Mouse (Mus musculus): ENCODE measurements around the gene Irf9. TPM values are rescaled to one million over a fixed set of nuclear protein-coding genes. Genes with fewer than 3 reads are reported as not detected.
A peak's percentile ranks its signal among the peaks of the same experiment; 100 is the strongest.

Gene Irf9
- polyA plus RNA-seq, 1 experiment from 2014 or later, result 46.9 TPM

DNA sequence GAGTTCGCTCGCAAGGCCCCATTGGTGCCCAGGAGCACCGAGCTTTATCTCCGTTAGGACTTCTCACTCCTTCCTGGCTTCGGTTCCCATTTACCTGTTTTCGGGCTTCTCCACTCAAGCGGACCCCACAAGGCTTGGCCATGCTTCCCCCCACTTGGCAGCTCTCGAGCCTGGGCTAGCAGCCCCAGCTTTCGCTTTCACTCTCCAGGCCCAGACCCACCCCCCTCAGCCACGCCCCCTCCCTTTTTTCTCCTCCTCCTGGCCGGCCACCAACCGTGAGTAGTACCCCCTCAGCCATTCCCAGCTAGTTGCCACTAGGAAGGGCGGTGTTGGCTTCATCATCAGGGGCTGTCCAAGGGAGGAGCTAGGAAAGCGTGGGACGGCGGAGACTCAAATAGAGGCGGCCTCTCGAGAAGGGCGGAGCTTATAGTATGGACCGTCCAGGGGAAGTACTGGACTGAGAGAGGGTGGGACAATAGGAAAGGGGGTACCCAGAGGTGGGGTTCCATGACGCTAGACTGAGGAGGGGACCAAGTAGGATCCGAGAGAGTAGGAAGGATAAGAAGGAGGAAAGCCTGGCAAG is 12.5 kb upstream of the Irf9 start, which contains the start of gene Psme2:
Gene Psme2, minus strand, starts transcription at position 366 of the 583 bp plus-strand sequence.
- Histone ChIP-seq H3K9ac (ENCODE audit: low read depth, low read length) (peak within 1 kb of the TSS; percentile 86), H3K4me3 (ENCODE audit: low read depth, low read length) (peak within 1 kb of the TSS; percentile 94), H3K27ac (ENCODE audit: low read depth, low read length) (peak within 1 kb of the TSS; percentile 90), H3K4me2 (replicated peaks; ENCODE audit: low read depth) (peak within 1 kb of the TSS; percentile 90), H3K36me3 (ENCODE audit: control insufficient read depth, insufficient read depth) (peaks cover 39% of the 10 kb centered on the region), H3K4me1 (replicated peaks; ENCODE audit: control insufficient read depth, insufficient read depth, low read length) (peaks cover 6% of the 10 kb centered on the region; the same call in 1 of the 2 replicates), H3K9me3 (ENCODE audit: control insufficient read depth) (no peaks in the 10 kb centered on the region), H3K27me3 (replicated peaks; ENCODE audit: control insufficient read depth, insufficient read depth, low read length) (no peaks in the 10 kb centered on the region)
- TF ChIP-seq CTCF (IDR thresholded peaks at IDR 0.05; ENCODE audit: low read depth), result 0 out of 2 replicates have a peak, but pooled peaks have one; percentile 4
- peak; percentile 91 for ATAC-seq
- WGBS, result under 1% methylated on average over 22 of the region's 22 CpGs

DNA sequence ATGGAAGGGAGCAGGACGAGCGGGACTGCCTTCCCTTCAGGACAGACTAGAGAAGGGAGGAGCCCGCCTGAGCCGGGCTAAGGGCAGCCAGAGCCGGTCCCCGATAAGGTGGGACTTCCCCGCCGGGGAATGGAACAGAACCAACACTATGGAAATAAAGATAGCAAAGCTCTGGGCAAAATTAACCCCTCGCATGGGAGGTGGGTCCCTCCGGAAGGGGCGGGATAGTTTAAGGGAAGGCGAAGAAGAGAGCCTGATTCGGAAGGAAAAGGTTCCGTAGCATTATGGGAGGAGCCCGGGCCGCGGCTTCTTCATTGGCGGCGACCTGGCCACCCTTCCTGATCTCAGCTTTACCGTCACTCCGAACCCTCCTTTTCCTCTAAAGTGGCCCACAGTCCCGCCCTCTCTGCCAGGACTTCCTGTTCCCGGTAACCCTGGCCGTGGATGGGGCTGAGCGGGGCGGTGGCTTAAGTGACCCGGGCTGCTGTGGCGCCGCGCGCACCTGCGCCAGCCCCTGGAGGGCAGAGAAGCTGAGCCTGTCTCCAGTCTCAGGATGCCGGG is 12.0 kb upstream of the Irf9 start, which contains the start of gene Rnf31:
Gene Rnf31, plus strand, starts transcription at position 378 of the 561 bp plus-strand sequence.
- Histone ChIP-seq H3K27ac (ENCODE audit: low read depth, low read length) (peak within 1 kb of the TSS; percentile 90), H3K4me2 (replicated peaks; ENCODE audit: low read depth) (peak within 1 kb of the TSS; percentile 90), H3K4me1 (replicated peaks; ENCODE audit: control insufficient read depth, insufficient read depth, low read length) (peaks cover 6% of the 10 kb centered on the region; the same call in 1 of the 2 replicates), H3K36me3 (ENCODE audit: control insufficient read depth, insufficient read depth) (peaks cover 45% of the 10 kb centered on the region), H3K27me3 (replicated peaks; ENCODE audit: control insufficient read depth, insufficient read depth, low read length) (no peaks in the 10 kb centered on the region), H3K9me3 (ENCODE audit: control insufficient read depth) (no peaks in the 10 kb centered on the region), H3K4me3 (ENCODE audit: low read depth, low read length) (peak within 1 kb of the TSS; percentile 94), H3K9ac (ENCODE audit: low read depth, low read length) (peak within 1 kb of the TSS; percentile 86)
- under 1% methylated on average over 33 of the region's 33 CpGs for WGBS
- TF ChIP-seq CTCF (IDR thresholded peaks at IDR 0.05; ENCODE audit: low read depth), result no peak
- peak; percentile 90 for ATAC-seq

DNA sequence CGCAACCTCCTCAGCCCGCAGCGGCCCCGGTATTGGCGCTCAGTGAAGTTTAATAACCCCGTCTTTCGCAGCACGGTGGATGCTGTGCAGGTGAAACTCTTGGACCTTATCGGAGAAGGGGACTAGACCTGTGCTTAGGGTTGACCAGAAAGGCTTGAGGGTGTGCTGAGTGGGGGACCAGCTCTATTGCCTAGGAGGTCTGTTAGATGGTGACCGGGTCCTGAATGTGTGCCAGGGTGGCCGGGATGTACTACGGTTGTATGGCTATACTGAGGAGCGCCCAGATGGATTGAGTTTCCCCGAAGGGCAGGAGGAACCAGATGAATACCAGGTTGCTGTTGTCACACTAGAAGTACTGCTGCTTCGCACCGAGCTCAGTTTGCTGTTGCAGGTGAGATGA is 11.1 kb upstream of the Irf9 start:
- H3K9ac ChIP-seq (ENCODE audit: low read depth, low read length), result peak overlapping the region; percentile 86
- H3K4me1 ChIP-seq (replicated peaks; ENCODE audit: control insufficient read depth, insufficient read depth, low read length), result peaks cover 6% of the 10 kb centered on the region; the same call in 1 of the 2 replicates
- 2% methylated on average over 16 of the region's 16 CpGs for WGBS
- peaks cover 47% of the 10 kb centered on the region for H3K36me3 ChIP-seq (ENCODE audit: control insufficient read depth, insufficient read depth)
- peak overlapping the region; percentile 90 for H3K27ac ChIP-seq (ENCODE audit: low read depth, low read length)
- peak overlapping the region; percentile 94 for H3K4me3 ChIP-seq (ENCODE audit: low read depth, low read length)
- no peaks in the 10 kb centered on the region for H3K9me3 ChIP-seq (ENCODE audit: control insufficient read depth)
- no peak for TF ChIP-seq CTCF (IDR thresholded peaks at IDR 0.05; ENCODE audit: low read depth)
- peak overlapping the region; percentile 90 for H3K4me2 ChIP-seq (replicated peaks; ENCODE audit: low read depth)
- H3K27me3 ChIP-seq (replicated peaks; ENCODE audit: control insufficient read depth, insufficient read depth, low read length), result no peaks in the 10 kb centered on the region
- ATAC-seq, result no peak

GRCm38 (mm10) chr14:55596036-55596690 is 7.2 kb upstream of the Irf9 start:
- 0 out of 2 replicates have a peak overlapping the region, but pooled peaks have one; percentile 21 for H3K27ac ChIP-seq (ENCODE audit: low read depth, low read length)
- H3K4me2 ChIP-seq (replicated peaks; ENCODE audit: low read depth), result no peak overlapping the region
- no peak overlapping the region for H3K4me3 ChIP-seq (ENCODE audit: low read depth, low read length)
- ATAC-seq, result no peak
- peaks cover 6% of the 10 kb centered on the region; the same call in 1 of the 2 replicates for H3K4me1 ChIP-seq (replicated peaks; ENCODE audit: control insufficient read depth, insufficient read depth, low read length)
- H3K9me3 ChIP-seq (ENCODE audit: control insufficient read depth), result no peaks in the 10 kb centered on the region
- no peak for TF ChIP-seq CTCF (IDR thresholded peaks at IDR 0.05; ENCODE audit: low read depth)
- H3K27me3 ChIP-seq (replicated peaks; ENCODE audit: control insufficient read depth, insufficient read depth, low read length), result no peaks in the 10 kb centered on the region
- no peak overlapping the region for H3K9ac ChIP-seq (ENCODE audit: low read depth, low read length)
- peaks cover 63% of the 10 kb centered on the region for H3K36me3 ChIP-seq (ENCODE audit: control insufficient read depth, insufficient read depth)
- 85% methylated on average over 13 of the region's 13 CpGs for WGBS

DNA sequence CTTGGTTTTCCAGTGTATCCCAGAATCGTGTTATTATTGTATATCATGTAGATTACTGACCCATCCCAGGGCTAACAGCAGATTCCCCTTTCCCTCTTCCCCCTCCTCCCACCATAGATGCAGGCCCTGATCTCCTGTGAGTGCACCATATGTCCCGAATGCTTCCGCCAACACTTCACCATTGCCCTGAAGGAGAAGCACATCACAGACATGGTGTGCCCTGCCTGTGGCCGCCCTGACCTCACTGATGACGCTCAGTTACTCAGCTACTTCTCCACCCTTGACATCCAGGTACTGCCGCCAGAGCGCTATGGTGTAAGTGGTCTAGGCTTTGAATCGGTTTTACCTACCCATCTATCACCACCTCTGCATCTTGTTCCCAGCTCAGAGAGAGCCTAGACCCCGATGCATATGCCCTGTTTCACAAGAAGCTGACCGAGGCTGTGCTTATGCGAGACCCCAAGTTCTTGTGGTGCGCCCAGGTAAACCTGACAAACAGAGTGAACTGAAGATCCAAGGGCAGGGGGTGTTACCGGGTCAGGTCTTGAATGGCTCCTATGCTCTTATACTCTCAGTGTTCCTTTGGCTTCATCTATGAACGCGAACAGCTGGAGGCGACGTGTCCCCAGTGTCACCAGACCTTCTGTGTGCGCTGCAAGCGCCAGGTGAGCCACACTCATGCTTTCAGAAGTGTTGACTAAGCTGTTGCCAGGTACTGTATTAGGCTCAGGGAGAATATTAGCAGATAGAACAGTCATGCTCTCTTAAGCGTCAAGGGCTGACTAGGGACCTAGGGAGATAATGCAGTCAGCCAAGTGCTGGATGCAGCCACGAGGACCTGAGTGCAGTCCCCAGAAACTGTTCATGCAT is 4.6 kb upstream of the Irf9 start:
- ATAC-seq, result no peak
- Histone ChIP-seq H3K27ac (ENCODE audit: low read depth, low read length) (no peak overlapping the region), H3K27me3 (replicated peaks; ENCODE audit: control insufficient read depth, insufficient read depth, low read length) (no peaks in the 10 kb centered on the region), H3K9me3 (ENCODE audit: control insufficient read depth) (no peaks in the 10 kb centered on the region), H3K9ac (ENCODE audit: low read depth, low read length) (0 out of 2 replicates have a peak overlapping the region, but pooled peaks have one; percentile 17), H3K4me1 (replicated peaks; ENCODE audit: control insufficient read depth, insufficient read depth, low read length) (no peaks in the 10 kb centered on the region), H3K4me2 (replicated peaks; ENCODE audit: low read depth) (no peak overlapping the region), H3K4me3 (ENCODE audit: low read depth, low read length) (no peak overlapping the region), H3K36me3 (ENCODE audit: control insufficient read depth, insufficient read depth) (peaks cover 86% of the 10 kb centered on the region)
- 95% methylated on average over 21 of the region's 21 CpGs for WGBS
- TF ChIP-seq CTCF (IDR thresholded peaks at IDR 0.05; ENCODE audit: low read depth), result no peak
